Mouse (Mus musculus) hindbrain, embryonic 11.5 days (tissue): ENCODE measurements at regions not wholly inside any gene's neighbourhood (a gene's known extent, or its start where the extent isn't known, plus 50 kb on each side); places are given as distances from the start of the nearest gene placed in this dataset.

Experiments used
- ATAC-seq: fragments of 200-750 bp; cut with Nextera tagmentation; 2 replicates; pipeline ENCODE4 v1.8.0; 2017; ENCODE audit warnings: mild to moderate bottlenecking, moderate TSS enrichment, moderate library complexity; ENCODE audit not compliant: low FRiP score
- DNase-seq: peaks from one replicate; pipeline ENCODE4 v3.0.0-alpha.2; 2015; ENCODE audit warnings: low spot score
- H3K27ac ChIP-seq: fragments of 300-500 bp; sonication (generic); 2 replicates; pipeline ENCODE4 v1.5.1; 2014; ENCODE audit warnings: mild to moderate bottlenecking, low read depth, low read length
- H3K27me3 ChIP-seq: fragments of 300-500 bp; sonication (generic); 2 replicates; pipeline ENCODE4 v1.6.1; 2014; ENCODE audit warnings: mild to moderate bottlenecking, low read length, moderate library complexity, mixed read lengths; ENCODE audit not compliant: control insufficient read depth, insufficient read depth
- H3K36me3 ChIP-seq: fragments of 300-500 bp; sonication (generic); 2 replicates; pipeline ENCODE4 v1.6.1; 2014; ENCODE audit warnings: mild to moderate bottlenecking, low read length, moderate library complexity, mixed read lengths; ENCODE audit not compliant: control insufficient read depth, insufficient read depth
- H3K4me1 ChIP-seq: fragments of 300-500 bp; sonication (generic); replicated peaks from 2 replicates; pipeline ENCODE4 v1.6.1; 2014; ENCODE audit warnings: low read length, mixed read lengths; ENCODE audit not compliant: control insufficient read depth, insufficient read depth
- H3K4me2 ChIP-seq: fragments of 300-500 bp; sonication (generic); replicated peaks from 2 replicates; pipeline ENCODE4 v1.6.1; 2014; ENCODE audit warnings: mild to moderate bottlenecking, low read depth, low read length
- H3K4me3 ChIP-seq: fragments of 300-500 bp; sonication (generic); 2 replicates; pipeline ENCODE4 v1.5.1; 2014; ENCODE audit warnings: low read depth, low read length
- H3K9ac ChIP-seq: fragments of 300-500 bp; sonication (generic); 2 replicates; pipeline ENCODE4 v1.6.1; 2014; ENCODE audit warnings: low read depth, low read length
- H3K9me3 ChIP-seq: fragments of 300-500 bp; sonication (generic); 2 replicates; pipeline ENCODE4 v1.6.1; 2016; ENCODE audit warnings: low read length; ENCODE audit not compliant: control insufficient read depth
- WGBS: fragments of 180-500 bp; shearing (Covaris S2); extraction: QIAGEN DNeasy Blood & Tissue Kit; methylation state at CpG from one replicate; pipeline ENCODE4 v1.1.7; 2014; 5-methylcytosine and 5-hydroxymethylcytosine counted together

DNA sequence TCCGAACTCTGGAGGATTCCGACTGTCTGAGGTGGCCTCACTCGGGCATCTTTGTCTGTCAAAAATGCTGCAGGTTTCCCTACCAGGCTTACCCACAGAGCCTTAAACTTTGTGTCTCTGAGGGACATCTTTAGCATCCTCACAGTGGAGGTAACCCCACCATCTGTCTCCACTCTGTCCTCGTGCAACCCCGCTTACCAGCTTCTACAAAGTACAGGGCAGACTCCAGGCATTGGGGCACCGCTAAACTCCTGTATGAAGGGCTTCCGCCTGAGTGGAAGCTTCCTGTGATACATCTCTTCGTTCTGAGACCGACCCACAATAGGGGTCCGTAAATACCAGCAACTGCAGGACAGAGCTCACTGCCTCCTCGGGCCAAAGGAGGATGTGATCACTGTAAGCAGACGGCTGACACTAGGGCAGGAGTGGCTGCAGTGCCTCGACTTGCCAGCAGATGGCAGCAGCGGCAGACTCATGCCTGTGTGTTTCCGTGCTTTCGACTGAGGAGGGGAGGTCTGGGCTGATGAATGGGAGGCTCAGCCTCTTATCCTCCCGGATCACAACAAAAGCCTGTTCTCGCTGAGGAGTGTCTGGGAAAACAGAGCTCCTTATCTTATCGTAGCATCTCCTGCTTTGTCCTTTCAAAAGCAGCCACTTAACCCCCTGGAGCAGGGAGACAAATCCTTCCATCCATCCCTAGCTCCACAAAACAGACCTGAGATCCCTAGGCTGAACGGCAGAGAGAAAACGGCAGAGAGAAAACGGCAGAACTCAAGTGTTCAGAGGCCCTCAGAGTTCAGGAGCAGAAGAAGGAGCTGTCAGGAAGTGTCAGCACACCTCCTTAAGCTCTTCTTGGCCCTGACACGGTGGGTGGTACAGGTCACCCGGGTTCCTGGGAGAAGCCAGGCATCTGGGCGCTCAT, 78.1 kb upstream of the Prok2 start:
- no peaks in the 10 kb centered on the region for H3K36me3 ChIP-seq

DNA sequence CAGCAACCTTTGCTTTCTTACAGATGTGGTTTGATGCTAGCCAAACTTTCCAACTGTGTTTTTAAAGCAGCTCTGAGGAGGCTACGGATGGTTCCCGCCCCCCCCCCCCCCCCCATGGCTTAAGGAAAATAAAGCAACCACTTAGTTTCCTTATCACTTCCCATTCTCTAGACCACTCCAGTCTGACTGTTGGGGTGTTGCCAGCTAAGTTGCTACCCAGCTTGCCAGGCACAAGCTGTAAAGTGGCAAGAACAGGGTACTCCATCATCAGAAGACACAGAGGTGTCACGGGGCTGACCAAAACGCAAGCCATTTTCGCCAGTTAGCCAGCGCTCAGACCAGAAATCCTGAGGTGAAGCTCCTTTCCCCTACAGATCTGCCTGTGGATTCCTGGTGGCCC, 74.7 kb upstream of the Prok2 start:
- Histone ChIP-seq H3K9ac (no peak overlapping the region), H3K4me2 (no peak overlapping the region), H3K27me3 (0 out of 2 replicates have a peak, but pooled peaks cover 3% of the 10 kb centered on the region), H3K36me3 (no peaks in the 10 kb centered on the region), H3K27ac (no peak overlapping the region), H3K9me3 (no peaks in the 10 kb centered on the region), H3K4me3 (no peak overlapping the region), H3K4me1 (no peaks in the 10 kb centered on the region)
- 84% methylated on average over 6 of the region's 6 CpGs for WGBS
- ATAC-seq: no peak
- DNase-seq: no peak

More for the DNA sequence above, 78.1 kb upstream of the Prok2 start:
- Histone ChIP-seq H3K4me3 (no peak overlapping the region), H3K9ac (peak overlapping the region; percentile 1; the same call in 1 of the 2 replicates), H3K4me1 (no peaks in the 10 kb centered on the region), H3K27me3 (0 out of 2 replicates have a peak, but pooled peaks cover 3% of the 10 kb centered on the region), H3K4me2 (peak overlapping the region; percentile 21), H3K27ac (no peak overlapping the region), H3K9me3 (no peaks in the 10 kb centered on the region)
- 21% methylated on average over 25 of the region's 25 CpGs for WGBS
- DNase-seq (peak; percentile 98), ATAC-seq (peak; percentile 83)

DNA sequence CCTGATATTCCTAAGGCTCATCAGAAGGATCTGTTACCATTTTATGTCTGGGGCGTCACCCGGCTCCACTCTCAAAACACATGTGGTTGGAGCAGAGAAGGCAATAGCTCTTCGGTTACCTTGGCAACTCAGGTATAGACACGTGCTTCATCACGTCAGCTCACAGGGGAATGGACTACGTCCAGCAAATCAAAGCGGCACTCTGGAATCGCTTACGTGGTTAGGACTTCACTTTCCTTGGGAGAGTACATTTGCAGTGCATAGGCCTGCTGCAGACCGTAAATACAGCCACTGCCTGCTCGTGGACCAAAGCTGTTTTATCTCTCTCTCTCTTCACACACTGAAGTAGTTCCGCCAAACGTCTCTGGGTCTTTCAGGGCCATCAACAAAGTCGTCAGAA, 74.1 kb upstream of the Prok2 start:
- Histone ChIP-seq H3K4me1 (no peaks in the 10 kb centered on the region), H3K27me3 (0 out of 2 replicates have a peak, but pooled peaks cover 3% of the 10 kb centered on the region), H3K9me3 (no peaks in the 10 kb centered on the region), H3K36me3 (no peaks in the 10 kb centered on the region), H3K4me2 (no peak overlapping the region), H3K4me3 (no peak overlapping the region), H3K9ac (no peak overlapping the region), H3K27ac (no peak overlapping the region)
- ATAC-seq (no peak), DNase-seq (no peak)
- WGBS: 67% methylated on average over 14 of the region's 14 CpGs

DNA sequence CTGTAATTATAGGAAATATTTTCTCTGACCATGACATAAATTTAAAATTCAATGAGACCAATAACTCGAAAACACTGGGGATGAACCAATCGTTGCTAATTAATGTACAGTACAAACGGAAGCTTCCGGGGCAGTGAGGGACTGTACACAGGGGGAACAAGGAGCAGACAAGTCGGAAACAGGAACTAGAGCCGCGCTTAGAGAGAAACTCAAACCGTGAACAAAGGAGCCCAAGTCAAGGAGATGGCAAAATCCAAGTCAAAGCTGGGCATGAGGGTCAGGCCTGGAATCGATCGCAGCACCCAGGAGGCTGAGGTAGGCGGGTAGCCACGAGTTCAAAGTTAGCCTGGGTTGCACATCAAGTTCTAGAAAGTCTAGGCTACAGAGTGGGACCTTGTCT, 70.2 kb upstream of the Prok2 start:
- DNase-seq (no peak), ATAC-seq (no peak)
- H3K9me3 ChIP-seq: no peaks in the 10 kb centered on the region
- WGBS: 92% methylated on average over 12 of the region's 12 CpGs
- no peak overlapping the region for H3K9ac ChIP-seq
- H3K36me3 ChIP-seq: no peaks in the 10 kb centered on the region
- H3K4me3 ChIP-seq: no peak overlapping the region
- no peaks in the 10 kb centered on the region for H3K4me1 ChIP-seq
- H3K4me2 ChIP-seq: no peak overlapping the region
- H3K27me3 ChIP-seq: no peaks in the 10 kb centered on the region
- H3K27ac ChIP-seq: no peak overlapping the region

DNA sequence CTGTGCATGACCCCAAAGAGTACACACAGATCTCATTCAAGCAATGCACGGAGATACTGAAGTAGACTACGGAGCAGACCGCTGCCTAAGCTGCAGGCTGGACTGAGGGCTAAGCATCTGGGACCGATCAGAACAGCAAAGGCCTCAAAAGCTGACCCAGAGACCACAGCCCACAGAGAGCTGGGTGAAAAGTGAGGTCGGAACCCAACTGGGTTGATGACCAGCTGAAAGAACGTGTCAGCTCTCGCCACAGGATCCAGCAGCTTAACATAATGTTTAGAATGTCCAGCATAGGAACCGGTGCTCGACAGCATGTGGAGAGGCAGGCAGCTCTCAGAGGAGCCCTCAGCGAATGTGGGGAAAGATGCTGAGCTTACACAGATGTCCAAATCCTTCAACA, 67.4 kb upstream of the Prok2 start:
- Histone ChIP-seq H3K27ac (no peak overlapping the region), H3K36me3 (no peaks in the 10 kb centered on the region), H3K4me1 (no peaks in the 10 kb centered on the region), H3K27me3 (no peaks in the 10 kb centered on the region), H3K4me2 (no peak overlapping the region), H3K4me3 (no peak overlapping the region), H3K9ac (no peak overlapping the region), H3K9me3 (no peaks in the 10 kb centered on the region)
- ATAC-seq (no peak), DNase-seq (peak; percentile 39)
- 47% methylated on average over 10 of the region's 10 CpGs for WGBS

- ATAC-seq (no peak), DNase-seq (no peak)
- Histone ChIP-seq H3K27me3 (no peaks in the 10 kb centered on the region), H3K27ac (no peak overlapping the region), H3K36me3 (no peaks in the 10 kb centered on the region), H3K4me3 (no peak overlapping the region), H3K4me1 (no peaks in the 10 kb centered on the region), H3K9ac (no peak overlapping the region), H3K4me2 (no peak overlapping the region), H3K9me3 (no peaks in the 10 kb centered on the region)
- WGBS: 74% methylated on average over 10 of the region's 10 CpGs
Measured at GRCm38 (mm10) chr6:99792353-99792752, 66.2 kb upstream of the Prok2 start.

GRCm38 (mm10) chr6:99786977-99787376, 60.8 kb upstream of the Prok2 start:
- H3K4me1 ChIP-seq: no peaks in the 10 kb centered on the region
- H3K27ac ChIP-seq: no peak overlapping the region
- 84% methylated on average over 7 of the region's 7 CpGs for WGBS
- DNase-seq: no peak
- H3K4me2 ChIP-seq: no peak overlapping the region
- H3K9me3 ChIP-seq: no peaks in the 10 kb centered on the region
- no peak for ATAC-seq
- H3K27me3 ChIP-seq: no peaks in the 10 kb centered on the region
- H3K36me3 ChIP-seq: no peaks in the 10 kb centered on the region
- no peak overlapping the region for H3K4me3 ChIP-seq
- H3K9ac ChIP-seq: no peak overlapping the region

- no peaks in the 10 kb centered on the region for H3K36me3 ChIP-seq
- H3K4me3 ChIP-seq: no peak overlapping the region
- H3K27me3 ChIP-seq: no peaks in the 10 kb centered on the region
- no peaks in the 10 kb centered on the region for H3K9me3 ChIP-seq
- no peaks in the 10 kb centered on the region for H3K4me1 ChIP-seq
- no peak overlapping the region for H3K27ac ChIP-seq
- ATAC-seq (no peak), DNase-seq (no peak)
- H3K4me2 ChIP-seq: no peak overlapping the region
- 88% methylated on average over 6 of the region's 6 CpGs for WGBS
- H3K9ac ChIP-seq: no peak overlapping the region
Measured at GRCm38 (mm10) chr6:99785212-99785611, 59.0 kb upstream of the Prok2 start.

DNA sequence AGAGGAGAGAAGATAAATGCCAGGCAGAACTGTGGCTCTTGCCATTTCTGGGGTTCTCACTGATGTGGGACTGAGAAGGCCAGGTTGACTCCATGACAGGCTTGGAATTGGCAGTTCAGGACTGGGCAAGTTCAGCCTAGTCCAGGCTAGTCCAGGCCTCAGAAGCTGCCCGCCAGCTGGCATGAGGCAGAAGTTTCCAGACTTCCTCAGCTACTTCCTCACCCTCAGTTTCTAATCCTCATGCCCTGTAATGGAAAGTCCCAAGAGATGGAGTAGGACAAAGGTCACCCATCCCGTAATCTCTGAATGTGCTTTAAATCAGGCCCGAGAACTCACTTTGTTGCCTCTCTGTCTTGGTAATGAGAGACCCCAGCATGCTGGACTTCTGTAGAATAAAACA, 58.6 kb upstream of the Prok2 start:
- H3K4me2 ChIP-seq: no peak overlapping the region
- WGBS: 88% methylated on average over 3 of the region's 3 CpGs
- no peak overlapping the region for H3K27ac ChIP-seq
- H3K36me3 ChIP-seq: no peaks in the 10 kb centered on the region
- H3K27me3 ChIP-seq: no peaks in the 10 kb centered on the region
- ATAC-seq (no peak), DNase-seq (no peak)
- no peaks in the 10 kb centered on the region for H3K4me1 ChIP-seq
- H3K9ac ChIP-seq: no peak overlapping the region
- no peak overlapping the region for H3K4me3 ChIP-seq
- H3K9me3 ChIP-seq: no peaks in the 10 kb centered on the region
